In genomic region chr10:88106169-88106568, GRCm38 (mm10) we compare ENCODE assay signal across 32 mouse cellular contexts. TPM values are rescaled to one million over a fixed set of nuclear protein-coding genes. Genes with fewer than 3 reads are reported as not detected.
"Had no signal": no experiment of that assay in that cellular context is flagged by ENCODE, and none has a peak within 500 bp of the region (broad histone marks: within the 10 kb centered on the region; RNA-seq: fewer than 3 reads in every experiment).

No protein-coding gene starts in this region.

- H3K36me3 ChIP-seq: limb, embryonic 15.5 days; midbrain, embryonic 12.5 days; midbrain, embryonic 13.5 days; midbrain, embryonic 15.5 days; neural tube, embryonic 12.5 days had no signal

- ATAC-seq: liver, embryonic 12.5 days; liver, postnatal 0 days; midbrain, embryonic 13.5 days; midbrain, embryonic 15.5 days; midbrain, embryonic 16.5 days had no signal

- H3K27me3 ChIP-seq: limb, embryonic 12.5 days; limb, embryonic 13.5 days; limb, embryonic 15.5 days; liver, embryonic 12.5 days; liver, embryonic 13.5 days; liver, embryonic 15.5 days; lung, embryonic 15.5 days; megakaryocyte, embryonic 14.5 days; midbrain, embryonic 12.5 days; midbrain, embryonic 13.5 days; midbrain, embryonic 15.5 days; neural tube, embryonic 12.5 days had no signal

- H3K9ac ChIP-seq: limb, embryonic 12.5 days; limb, embryonic 13.5 days; limb, embryonic 15.5 days; liver, embryonic 12.5 days; liver, embryonic 13.5 days; liver, embryonic 14.5 days; liver, embryonic 15.5 days; liver, postnatal 0 days; lung, embryonic 14.5 days; lung, embryonic 15.5 days; midbrain, embryonic 12.5 days; midbrain, embryonic 13.5 days; midbrain, embryonic 15.5 days; neural tube, embryonic 12.5 days had no signal

- DNase-seq: left cerebral cortex, postnatal 4 days; liver; liver, embryonic 13.5 days; liver, postnatal 0 days; lung, adult 18-20 months; lung, adult 2 months; lung, embryonic 14.5 days; lung, postnatal 10 days; lung, postnatal 14 days; lung, postnatal 36 days; midbrain, embryonic 14.5 days had no signal

- H3K9me3 ChIP-seq: limb, embryonic 10.5 days; limb, embryonic 12.5 days; limb, embryonic 13.5 days; limb, embryonic 15.5 days; liver, embryonic 12.5 days; liver, embryonic 13.5 days; liver, embryonic 15.5 days; lung, embryonic 15.5 days; megakaryocyte, embryonic 14.5 days; midbrain, embryonic 10.5 days; midbrain, embryonic 12.5 days; midbrain, embryonic 13.5 days; midbrain, embryonic 15.5 days; neural tube, embryonic 12.5 days had no signal

- H3K4me2 ChIP-seq: limb, embryonic 12.5 days; limb, embryonic 13.5 days; limb, embryonic 15.5 days; liver, embryonic 11.5 days; liver, embryonic 12.5 days; liver, embryonic 13.5 days; liver, embryonic 15.5 days; lung, embryonic 14.5 days; lung, embryonic 15.5 days; midbrain, embryonic 11.5 days; midbrain, embryonic 12.5 days; midbrain, embryonic 13.5 days; midbrain, embryonic 15.5 days; neural tube, embryonic 12.5 days had no signal

- H3K4me1 ChIP-seq: limb, embryonic 10.5 days; limb, embryonic 12.5 days; limb, embryonic 13.5 days; limb, embryonic 15.5 days; liver, embryonic 12.5 days; liver, embryonic 13.5 days; liver, embryonic 15.5 days; lung, embryonic 15.5 days; megakaryocyte, embryonic 14.5 days; midbrain, embryonic 10.5 days; midbrain, embryonic 12.5 days; midbrain, embryonic 13.5 days; midbrain, embryonic 15.5 days; neural tube, embryonic 12.5 days had no signal

- H3K27ac ChIP-seq: left cerebral cortex, adult 2 months; limb, embryonic 10.5 days; limb, embryonic 12.5 days; limb, embryonic 13.5 days; limb, embryonic 15.5 days; liver, embryonic 12.5 days; liver, embryonic 13.5 days; liver, embryonic 14.5 days; liver, embryonic 15.5 days; lung, embryonic 15.5 days; macrophage; midbrain, embryonic 10.5 days; midbrain, embryonic 12.5 days; midbrain, embryonic 13.5 days; midbrain, embryonic 15.5 days; neural tube, embryonic 12.5 days had no signal

- H3K4me3 ChIP-seq: left cerebral cortex, adult 2 months; limb, embryonic 10.5 days; limb, embryonic 12.5 days; limb, embryonic 13.5 days; limb, embryonic 15.5 days; liver, embryonic 12.5 days; liver, embryonic 13.5 days; liver, embryonic 15.5 days; lung, embryonic 15.5 days; megakaryocyte, embryonic 14.5 days; midbrain, embryonic 10.5 days; midbrain, embryonic 12.5 days; midbrain, embryonic 13.5 days; midbrain, embryonic 15.5 days; myocyte; neural tube, embryonic 12.5 days had no signal

RNA-seq across cellular contexts. Expression of gene Pmch, which starts 15.3 kb away (rescaled TPM):
- polyA plus RNA-seq: liver, adult 2 months; lung, adult 2 months; macrophage; neural tube, embryonic 12.5 days had no signal
